Mouse (Mus musculus) embryo, embryonic 9.5 days (tissue): ENCODE measurements at regions not wholly inside any gene's neighbourhood (a gene's known extent, or its start where the extent isn't known, plus 50 kb on each side); places are given as distances from the start of the nearest gene placed in this dataset.
A peak's percentile ranks its signal among the peaks of the same experiment; 100 is the strongest.

Experiments
- DNase-seq: peaks from one replicate; pipeline ENCODE4 v3.0.0-alpha.2; 2017; ENCODE audit errors: extremely low spot score

GRCm38 (mm10) chr3:146337429-146337828 is 67.0 kb upstream of the Ssx2ip start:
- DNase-seq = no peak

GRCm38 (mm10) chr3:146337861-146338281 is 66.6 kb upstream of the Ssx2ip start:
- DNase-seq = peak; percentile 28

DNA sequence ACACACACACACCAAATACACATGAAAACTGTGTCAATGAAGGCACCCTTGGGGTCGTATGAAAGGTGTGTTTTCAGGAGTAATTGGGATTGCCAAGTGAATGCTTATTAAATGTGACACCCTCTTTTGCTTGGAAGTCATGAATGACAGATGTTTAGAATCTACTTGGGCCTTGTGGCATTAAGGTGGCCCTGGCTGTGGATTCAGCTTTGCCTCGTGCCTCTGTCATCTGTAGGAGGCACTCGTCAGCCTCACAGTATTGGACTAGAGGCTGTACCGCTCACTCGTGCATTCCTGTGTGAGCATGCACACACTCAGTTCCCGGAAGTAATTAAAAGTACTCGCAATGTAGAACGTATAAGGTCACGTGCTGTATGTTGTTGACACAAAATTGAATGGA is 66.0 kb upstream of the Ssx2ip start:
- DNase-seq = no peak

DNA sequence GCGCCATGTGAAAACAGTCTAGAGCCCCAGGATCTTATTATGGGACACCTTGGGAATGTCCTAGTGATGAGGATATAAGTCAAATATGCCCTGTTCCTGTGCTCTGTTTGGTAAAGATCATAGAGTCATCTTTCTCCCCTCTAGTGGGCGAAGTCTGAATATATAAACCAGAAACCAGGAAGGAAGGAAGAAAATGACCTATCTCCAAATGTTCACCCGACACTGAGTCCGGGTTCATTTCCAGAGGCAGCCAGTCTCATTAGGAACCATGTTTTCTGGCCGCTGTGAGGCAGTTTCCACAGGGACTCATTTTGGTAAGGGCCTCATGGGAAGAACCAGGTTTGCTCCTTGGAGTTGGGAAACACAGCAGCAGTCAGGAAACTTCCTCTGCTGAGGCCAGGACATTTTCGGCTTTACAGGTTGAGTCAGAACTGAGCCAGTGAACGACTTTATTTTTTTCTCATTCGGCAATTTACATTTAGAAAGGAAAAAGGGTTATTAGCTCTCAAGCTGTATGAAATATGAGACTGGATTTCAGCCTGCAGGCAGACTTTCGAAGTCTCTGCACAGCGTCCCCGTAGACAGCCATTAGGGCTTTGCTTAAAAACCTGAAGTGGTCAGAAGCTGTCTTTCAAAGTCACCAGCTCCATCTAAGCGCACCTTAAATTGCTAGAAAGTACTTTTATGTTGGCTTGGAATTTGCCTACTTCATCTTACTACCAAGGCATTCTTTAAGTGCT is 64.0 kb upstream of the Ssx2ip start:
- DNase-seq = no peak

GRCm38 (mm10) chr3:146341652-146342340 is 62.6 kb upstream of the Ssx2ip start:
- no peak for DNase-seq

DNA sequence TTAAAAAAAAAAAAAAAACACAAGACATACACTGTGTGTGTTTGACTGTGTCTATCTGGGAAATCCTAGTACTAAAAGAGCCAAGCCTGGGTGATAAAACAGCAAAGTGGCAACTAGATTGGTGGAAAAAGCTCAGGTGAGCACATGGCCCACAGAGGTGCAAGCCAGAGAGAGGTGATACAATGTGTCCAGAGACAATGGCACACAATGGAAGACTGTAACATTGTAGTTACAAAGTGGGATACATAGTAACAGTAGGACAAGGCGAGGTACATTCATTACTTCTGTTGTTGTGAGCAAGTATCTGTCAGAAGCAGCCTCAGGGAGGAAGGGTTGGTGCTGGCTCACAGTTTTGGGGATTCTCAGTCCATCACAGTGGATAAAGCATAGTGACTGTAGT is 61.7 kb upstream of the Ssx2ip start:
- DNase-seq = no peak

DNA sequence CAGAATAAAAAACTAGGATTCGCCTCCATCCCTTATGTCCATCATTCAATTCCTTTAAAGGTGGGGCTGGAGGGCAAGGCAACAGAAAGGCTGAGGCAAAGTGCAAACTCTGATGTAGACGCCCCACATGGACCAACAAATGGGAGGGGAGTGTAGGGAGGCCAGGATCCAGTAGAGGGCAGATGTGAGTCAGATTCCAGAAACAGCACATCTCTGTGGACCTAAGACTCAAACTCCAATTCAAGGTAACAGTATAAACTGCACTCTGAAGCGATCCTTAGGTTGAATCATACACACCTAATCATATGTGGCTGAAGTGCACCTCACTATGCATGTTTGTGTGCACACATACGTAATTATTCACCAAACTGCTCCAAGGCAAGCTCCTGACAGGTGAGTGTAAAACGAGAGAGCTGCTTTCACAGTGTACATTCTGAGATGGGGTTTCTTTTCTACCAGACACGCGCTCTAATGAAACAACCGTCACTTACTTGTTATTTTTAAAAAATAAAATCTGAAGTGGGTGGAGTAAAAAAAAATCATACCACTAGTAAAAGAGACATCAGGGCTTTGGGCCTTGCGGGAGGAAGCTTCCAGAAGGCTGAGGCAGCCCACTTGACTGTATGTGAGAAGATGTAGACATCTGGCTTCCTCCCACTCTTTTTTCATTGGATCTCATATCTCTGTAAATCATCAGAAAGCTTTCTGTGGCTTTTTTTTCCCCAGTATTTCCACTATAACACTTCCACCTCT is 60.6 kb upstream of the Ssx2ip start:
- peak; percentile 65 for DNase-seq

- DNase-seq = no peak
Observed at GRCm38 (mm10) chr3:146344402-146345025, 59.9 kb upstream of the Ssx2ip start.

DNA sequence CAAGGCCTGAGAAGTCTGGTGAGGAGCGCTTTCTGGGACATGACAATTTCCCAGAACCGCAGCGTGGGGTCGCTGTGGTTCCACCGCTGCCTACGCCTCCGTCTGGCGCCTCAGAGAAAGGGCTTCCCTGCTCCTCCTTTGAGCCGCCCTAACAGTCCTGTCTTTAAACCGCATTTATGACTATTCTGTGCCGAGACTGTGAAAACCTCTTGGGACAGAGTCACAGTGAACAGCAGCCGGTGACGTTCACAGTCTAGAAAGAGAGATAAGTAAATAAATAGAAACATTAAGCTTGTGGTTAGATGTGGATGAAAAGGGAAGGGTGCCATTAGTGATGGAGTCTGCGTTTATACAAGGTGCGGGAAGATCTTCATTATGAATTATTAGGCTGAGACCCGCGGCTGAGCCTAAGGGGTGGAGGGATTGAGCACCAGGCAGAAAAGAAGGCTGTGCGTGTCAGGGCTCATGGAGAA is 59.1 kb upstream of the Ssx2ip start:
- DNase-seq = peak; percentile 75

GRCm38 (mm10) chr3:146345946-146346345 is 58.5 kb upstream of the Ssx2ip start:
- no peak for DNase-seq

- DNase-seq = no peak
Observed at GRCm38 (mm10) chr3:146347311-146347710, 57.1 kb upstream of the Ssx2ip start.

DNA sequence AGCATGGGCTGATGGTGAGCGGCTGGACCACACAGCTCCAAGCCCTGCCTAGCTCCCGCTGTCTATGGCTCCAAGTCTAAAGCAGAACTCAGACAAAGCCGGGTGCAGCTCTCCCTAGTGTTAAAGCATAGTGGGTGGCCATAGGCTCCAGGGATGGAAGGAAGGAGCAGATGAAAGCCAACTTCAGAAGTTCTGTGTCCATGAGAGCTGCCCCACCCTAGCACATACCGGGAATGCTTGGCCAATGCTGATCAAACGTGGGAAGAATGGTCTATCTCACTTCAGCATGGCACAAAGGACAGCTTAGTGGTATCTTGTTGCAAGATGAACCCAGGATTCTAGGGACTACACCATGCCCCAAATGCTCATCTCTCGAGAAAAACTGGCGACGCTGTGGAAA is 55.5 kb upstream of the Ssx2ip start:
- no peak for DNase-seq

GRCm38 (mm10) chr3:146349393-146349792 is 55.0 kb upstream of the Ssx2ip start:
- DNase-seq = no peak

- DNase-seq = no peak
Observed at GRCm38 (mm10) chr3:146350126-146350525, 54.3 kb upstream of the Ssx2ip start.

GRCm38 (mm10) chr3:146351468-146351867 is 53.0 kb upstream of the Ssx2ip start:
- DNase-seq = no peak

GRCm38 (mm10) chr3:146352187-146352586 is 52.3 kb upstream of the Ssx2ip start:
- DNase-seq = no peak

- no peak for DNase-seq
Observed at GRCm38 (mm10) chr3:146353961-146354360, 50.5 kb upstream of the Ssx2ip start.
